In genomic region chr11:119670690-119671666, GRCm38 (mm10) we compare ENCODE assay signal across 10 mouse cellular contexts.
DNase-seq lines count a peak whose midpoint lies in the region; ATAC-seq lines count a peak whose summit lies in the region.
"Had no signal": no experiment of that assay in that cellular context is flagged by ENCODE, and none has a peak within 500 bp of the region (broad histone marks: within the 10 kb centered on the region; RNA-seq: fewer than 3 reads in every experiment).

No protein-coding gene starts in this region.

- peaks cover 25% of the 10 kb centered on the region for H3K4me1 ChIP-seq in midbrain, embryonic 13.5 days (replicated peaks)
- peaks cover 12% of the 10 kb centered on the region for H3K4me1 ChIP-seq in midbrain, embryonic 16.5 days (ENCODE audit: control insufficient read depth, insufficient read depth, low read length)

- 0 out of 2 replicates have a peak overlapping the region, but pooled peaks have one; percentile 47 for H3K27ac ChIP-seq in midbrain, embryonic 13.5 days
- no peak overlapping the region for H3K27ac ChIP-seq in midbrain, embryonic 16.5 days (ENCODE audit: low read length)
- H3K27ac ChIP-seq: lung, embryonic 15.5 days had no signal

- H3K27me3 ChIP-seq in midbrain, embryonic 13.5 days: no peaks in the 10 kb centered on the region
- no peaks in the 10 kb centered on the region for H3K27me3 ChIP-seq in midbrain, embryonic 16.5 days (ENCODE audit: control insufficient read depth, insufficient read depth, low read depth, low read length)
- H3K27me3 ChIP-seq: lung, embryonic 15.5 days had no signal

- H3K9me3 ChIP-seq in midbrain, embryonic 13.5 days: no peaks in the 10 kb centered on the region
- no peaks in the 10 kb centered on the region for H3K9me3 ChIP-seq in midbrain, embryonic 16.5 days (replicated peaks; ENCODE audit: control insufficient read depth, low read length, poor library complexity, severe bottlenecking)
- H3K9me3 ChIP-seq: lung, embryonic 15.5 days had no signal

- H3K9ac ChIP-seq in midbrain, embryonic 13.5 days (replicated peaks): no peak overlapping the region
- H3K9ac ChIP-seq in midbrain, embryonic 16.5 days (ENCODE audit: low read depth, low read length): no peak overlapping the region
- H3K9ac ChIP-seq: lung, embryonic 15.5 days had no signal

- intact Hi-C loops in left cerebral cortex, postnatal 36 days (cut with DNase I): no loop called here

- no peak overlapping the region for H3K4me2 ChIP-seq in midbrain, embryonic 13.5 days (replicated peaks)
- no peak overlapping the region for H3K4me2 ChIP-seq in midbrain, embryonic 16.5 days (ENCODE audit: low read length)
- H3K4me2 ChIP-seq: lung, embryonic 15.5 days had no signal

- H3K36me3 ChIP-seq in midbrain, embryonic 13.5 days: no peaks in the 10 kb centered on the region
- no peaks in the 10 kb centered on the region for H3K36me3 ChIP-seq in midbrain, embryonic 16.5 days (ENCODE audit: control insufficient read depth, insufficient read depth, low read length)
- H3K36me3 ChIP-seq: lung, embryonic 15.5 days had no signal

- no peak overlapping the region for H3K4me3 ChIP-seq in midbrain, embryonic 13.5 days (replicated peaks)
- H3K4me3 ChIP-seq in midbrain, embryonic 16.5 days (ENCODE audit: low read depth, low read length): no peak overlapping the region
- H3K4me3 ChIP-seq: lung, embryonic 15.5 days had no signal

- no peak for ATAC-seq in midbrain, embryonic 13.5 days
- no peak for ATAC-seq in midbrain, embryonic 16.5 days
- peak; percentile 94 for ATAC-seq in megakaryocyte, adult 5-6 weeks (ENCODE audit: poor library complexity, severe bottlenecking)

- DNase-seq in c-Kit-positive CD71-positive TER-119-negative erythroid progenitor cells, embryonic 14.5 days (ENCODE audit: low read depth): peak; percentile 61
- peak; percentile 67 for DNase-seq in thymus, postnatal 25 days
- DNase-seq in left cerebral cortex, postnatal 36 days (ENCODE audit: low spot score in 2 of 2): no peak
- no peak for DNase-seq in right cerebral cortex, postnatal 4 days
- no peak for DNase-seq in testis, postnatal 10 days (ENCODE audit: low spot score)
- DNase-seq: embryo, embryonic 11 days had no signal

- WGBS in midbrain, embryonic 13.5 days: 81% methylated on average over 11 of the region's 11 CpGs
- 78% methylated on average over 11 of the region's 11 CpGs for WGBS in midbrain, embryonic 16.5 days

Comparison
In these comparisons a context has a peak if more than half of its experiments do, and no peak if none do; other contexts are left out.
1. DNase-seq: peak in c-Kit-positive CD71-positive TER-119-negative erythroid progenitor cells, embryonic 14.5 days (single experiment) and thymus, postnatal 25 days (single experiment); none in left cerebral cortex, postnatal 36 days (0 of 2), right cerebral cortex, postnatal 4 days (single experiment) and testis, postnatal 10 days (single experiment).